In the genomic region with DNA sequence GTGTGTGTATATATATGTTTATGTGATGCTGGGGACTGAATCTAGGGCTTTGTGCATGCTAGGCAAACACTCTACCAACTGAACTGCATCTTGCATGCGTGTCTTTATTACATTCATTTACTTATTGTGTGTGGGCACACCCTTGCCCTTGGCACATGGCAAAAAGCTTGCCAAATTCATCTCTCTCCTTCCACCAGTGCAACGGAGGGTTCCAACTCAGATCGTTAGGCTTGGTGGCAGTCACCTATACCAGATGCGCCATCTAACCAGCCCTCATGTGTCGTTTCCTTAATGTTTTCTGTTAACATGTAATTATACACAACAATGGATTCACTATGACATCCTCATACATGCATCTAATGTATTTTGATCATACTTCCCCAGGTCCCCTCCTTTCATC, we compare ENCODE assay signal across 23 mouse cellular contexts. TPM values are rescaled to one million over a fixed set of nuclear protein-coding genes. Genes with fewer than 3 reads are reported as not detected.
DNase-seq lines count a peak whose midpoint lies in the region; ATAC-seq and TF ChIP-seq lines count a peak whose summit lies in the region.
"Had no signal": no experiment of that assay in that cellular context is flagged by ENCODE, and none has a peak within 500 bp of the region (broad histone marks: within the 10 kb centered on the region; RNA-seq: fewer than 3 reads in every experiment).

No protein-coding gene starts in this region.

- WGBS in heart, embryonic 15.5 days = 94% methylated on average over 5 of the region's 5 CpGs
- WGBS in midbrain, embryonic 11.5 days = 91% methylated on average over 5 of the region's 5 CpGs
- 95% methylated on average over 5 of the region's 5 CpGs for WGBS in midbrain, embryonic 10.5 days

- peaks cover 3% of the 10 kb centered on the region; the same call in 1 of the 2 replicates for H3K36me3 ChIP-seq in heart, embryonic 15.5 days
- no peaks in the 10 kb centered on the region for H3K36me3 ChIP-seq in midbrain, embryonic 11.5 days (ENCODE audit: control insufficient read depth, insufficient read depth, low read length)
- H3K36me3 ChIP-seq in midbrain, embryonic 10.5 days = no peaks in the 10 kb centered on the region
- H3K36me3 ChIP-seq: embryonic facial prominence, embryonic 15.5 days; forebrain, embryonic 10.5 days; hindbrain, embryonic 10.5 days; intestine, embryonic 15.5 days had no signal

- no peaks in the 10 kb centered on the region for H3K9me3 ChIP-seq in heart, embryonic 15.5 days (replicated peaks)
- H3K9me3 ChIP-seq in midbrain, embryonic 11.5 days (ENCODE audit: control insufficient read depth, low read length) = no peaks in the 10 kb centered on the region
- no peaks in the 10 kb centered on the region for H3K9me3 ChIP-seq in midbrain, embryonic 10.5 days (replicated peaks)
- H3K9me3 ChIP-seq: embryonic facial prominence, embryonic 15.5 days; forebrain, embryonic 10.5 days; hindbrain, embryonic 10.5 days; intestine, embryonic 15.5 days had no signal

- no peak for TF ChIP-seq CTCF in gastrocnemius, adult 2 months (IDR thresholded peaks at IDR 0.05)

- peak overlapping the region; percentile 97 for H3K27ac ChIP-seq in gastrocnemius, adult 2 months
- peak overlapping the region; percentile 94 for H3K27ac ChIP-seq in heart, embryonic 15.5 days
- H3K27ac ChIP-seq in midbrain, embryonic 11.5 days (ENCODE audit: low read depth, low read length) = no peak overlapping the region
- no peak overlapping the region for H3K27ac ChIP-seq in midbrain, embryonic 10.5 days (replicated peaks)
- H3K27ac ChIP-seq: embryonic facial prominence, embryonic 15.5 days; forebrain, embryonic 10.5 days; hindbrain, embryonic 10.5 days; hindbrain, embryonic 14.5 days; intestine, embryonic 15.5 days had no signal

- peak overlapping the region; percentile 89 for H3K4me3 ChIP-seq in gastrocnemius, adult 2 months
- no peak overlapping the region for H3K4me3 ChIP-seq in heart, embryonic 15.5 days
- no peak overlapping the region for H3K4me3 ChIP-seq in midbrain, embryonic 11.5 days (ENCODE audit: low read depth, low read length)
- no peak overlapping the region for H3K4me3 ChIP-seq in midbrain, embryonic 10.5 days
- H3K4me3 ChIP-seq: embryonic facial prominence, embryonic 15.5 days; erythroblast, embryonic 14.5 days; forebrain, embryonic 10.5 days; hindbrain, embryonic 10.5 days; intestine, embryonic 15.5 days had no signal

- ATAC-seq in heart, embryonic 15.5 days (replicated peaks; ENCODE audit: insufficient number of reproducible peaks, insufficient read depth, low FRiP score, low read depth) = no peak
- no peak for ATAC-seq in midbrain, embryonic 11.5 days (ENCODE audit: low FRiP score)
- ATAC-seq: forebrain, embryonic 14.5 days; intestine, embryonic 15.5 days had no signal

- H3K4me2 ChIP-seq in heart, embryonic 15.5 days = no peak overlapping the region
- H3K4me2 ChIP-seq in midbrain, embryonic 11.5 days = no peak overlapping the region
- H3K4me2 ChIP-seq: embryonic facial prominence, embryonic 15.5 days; hindbrain, embryonic 14.5 days; intestine, embryonic 15.5 days had no signal

- H3K9ac ChIP-seq in heart, embryonic 15.5 days = no peak overlapping the region
- no peak overlapping the region for H3K9ac ChIP-seq in midbrain, embryonic 11.5 days (ENCODE audit: low read length)
- H3K9ac ChIP-seq: embryonic facial prominence, embryonic 15.5 days; hindbrain, embryonic 14.5 days; intestine, embryonic 15.5 days had no signal

- peaks cover 84% of the 10 kb centered on the region for H3K4me1 ChIP-seq in heart, embryonic 15.5 days (replicated peaks)
- H3K4me1 ChIP-seq in midbrain, embryonic 11.5 days (ENCODE audit: control insufficient read depth, insufficient read depth, low read length) = peaks cover 28% of the 10 kb centered on the region
- H3K4me1 ChIP-seq in midbrain, embryonic 10.5 days = peaks cover 65% of the 10 kb centered on the region

- 0 out of 2 replicates have a peak, but pooled peaks cover 3% of the 10 kb centered on the region for H3K27me3 ChIP-seq in heart, embryonic 15.5 days
- H3K27me3 ChIP-seq in midbrain, embryonic 11.5 days (ENCODE audit: control insufficient read depth, insufficient read depth, low read length) = peaks cover 30% of the 10 kb centered on the region
- H3K27me3 ChIP-seq in midbrain, embryonic 10.5 days (ENCODE audit: low read depth, poor library complexity, severe bottlenecking) = peaks cover 98% of the 10 kb centered on the region
- H3K27me3 ChIP-seq: intestine, embryonic 15.5 days had no signal

- DNase-seq in gastrocnemius, adult 2 months = no peak
- no peak for DNase-seq in gastrocnemius, postnatal 14 days
- DNase-seq in heart, adult 9 months (ENCODE audit: low spot score in 2 of 2) = no peak
- peak; percentile 54 for DNase-seq in midbrain, embryonic 11.5 days (ENCODE audit: low spot score, missing footprints)
- DNase-seq in midbrain, embryonic 10.5 days (ENCODE audit: low spot score) = no peak
- DNase-seq: adrenal gland, adult 2 months; adrenal gland, postnatal 25 days; cerebellum, postnatal 14 days; embryo, embryonic 11 days; kidney, adult 18-20 months had no signal

- intact Hi-C loops in gastrocnemius, adult 2 months (cut with DNase I) = no loop called here
- intact Hi-C loops in gastrocnemius, postnatal 14 days (cut with DNase I; ENCODE audit: low total_unique reads) = no loop called here

RNA-seq across cellular contexts. Expression of a gene that starts 15.4 kb away (rescaled TPM):
- total RNA-seq in gastrocnemius, adult 2 months (2021) = 100 to 1,000 TPM; 223 to 228 TPM
- total RNA-seq in gastrocnemius, postnatal 14 days (2021) = 100 to 1,000 TPM; 142 to 224 TPM
- polyA plus RNA-seq in heart, embryonic 15.5 days (2015; fragmentation: Nextera tagmentation; extraction: Ambion mirVana) = 69.9 and 74.9 TPM in 2 replicates
- 7.3 and 9.7 TPM in 2 replicates for polyA plus RNA-seq in midbrain, embryonic 11.5 days (2014; fragmentation: Nextera tagmentation; extraction: Ambion mirVana)
- 11.3 and 16.5 TPM in 2 replicates for polyA plus RNA-seq in midbrain, embryonic 10.5 days (2016; fragmentation: Nextera tagmentation; extraction: Ambion mirVana)
- polyA plus RNA-seq: erythroblast, embryonic 14.5 days had no signal

RNA-seq across cellular contexts. Expression of a gene that starts 19.3 kb away (rescaled TPM):
- not detected for total RNA-seq in gastrocnemius, adult 2 months (2021)
- under 1 TPM in 1 of 2 experiments, not detected in 1; 0.06 TPM for total RNA-seq in gastrocnemius, postnatal 14 days (2021)
- polyA plus RNA-seq in heart, embryonic 15.5 days (2015; fragmentation: Nextera tagmentation; extraction: Ambion mirVana) = not detected in 2 replicates
- polyA plus RNA-seq in midbrain, embryonic 11.5 days (2014; fragmentation: Nextera tagmentation; extraction: Ambion mirVana) = not detected in 2 replicates
- 0.07 and 0.17 TPM in 2 replicates for polyA plus RNA-seq in midbrain, embryonic 10.5 days (2016; fragmentation: Nextera tagmentation; extraction: Ambion mirVana)
- total RNA-seq: adrenal gland, postnatal 25 days; common myeloid progenitor, adult 5-6 weeks; gastrocnemius, adult 8-10 months; gastrocnemius, postnatal 4 days; heart, adult 18-20 months had no signal
- polyA plus RNA-seq: erythroblast, embryonic 14.5 days; forebrain, embryonic 14.5 days; heart, embryonic 16.5 days had no signal

RNA-seq across cellular contexts. Expression of a gene that starts 24.8 kb away (rescaled TPM):
- 1 to 10 TPM; 2.5 to 7.6 TPM for total RNA-seq in gastrocnemius, adult 2 months (2021)
- 10 to 100 TPM; 22.9 to 25.7 TPM for total RNA-seq in gastrocnemius, postnatal 14 days (2021)
- 3.8 TPM in 2 replicates for polyA plus RNA-seq in heart, embryonic 15.5 days (2015; fragmentation: Nextera tagmentation; extraction: Ambion mirVana)
- polyA plus RNA-seq in midbrain, embryonic 11.5 days (2014; fragmentation: Nextera tagmentation; extraction: Ambion mirVana) = 0.85 and 0.99 TPM in 2 replicates
- 0.29 and 0.93 TPM in 2 replicates for polyA plus RNA-seq in midbrain, embryonic 10.5 days (2016; fragmentation: Nextera tagmentation; extraction: Ambion mirVana)
- total RNA-seq: common myeloid progenitor, adult 5-6 weeks had no signal
- polyA plus RNA-seq: forebrain, embryonic 10.5 days had no signal

RNA-seq across cellular contexts. Expression of a gene that starts 31.0 kb away (rescaled TPM):
- 1 to 10 TPM in 1 of 2 experiments, under 1 TPM in 1; 0.71 to 1.4 TPM for total RNA-seq in gastrocnemius, adult 2 months (2021)
- 1 to 10 TPM in 1 of 2 experiments, under 1 TPM in 1; 0.23 to 1.2 TPM for total RNA-seq in gastrocnemius, postnatal 14 days (2021)
- 0.05 and 0.13 TPM in 2 replicates for polyA plus RNA-seq in heart, embryonic 15.5 days (2015; fragmentation: Nextera tagmentation; extraction: Ambion mirVana)
- polyA plus RNA-seq in midbrain, embryonic 11.5 days (2014; fragmentation: Nextera tagmentation; extraction: Ambion mirVana) = 0.23 and 0.36 TPM in 2 replicates
- polyA plus RNA-seq in midbrain, embryonic 10.5 days (2016; fragmentation: Nextera tagmentation; extraction: Ambion mirVana) = 0.35 and 0.63 TPM in 2 replicates
- total RNA-seq: common myeloid progenitor, adult 5-6 weeks had no signal
- polyA plus RNA-seq: erythroblast, embryonic 14.5 days had no signal

RNA-seq across cellular contexts. Expression of a gene that starts 31.1 kb away (rescaled TPM):
- 1 to 10 TPM; 3.0 to 3.1 TPM for total RNA-seq in gastrocnemius, adult 2 months (2021)
- 1 to 10 TPM; 6.4 to 8.4 TPM for total RNA-seq in gastrocnemius, postnatal 14 days (2021)
- 28.7 and 39.9 TPM in 2 replicates for polyA plus RNA-seq in heart, embryonic 15.5 days (2015; fragmentation: Nextera tagmentation; extraction: Ambion mirVana)
- 49.5 and 56.4 TPM in 2 replicates for polyA plus RNA-seq in midbrain, embryonic 11.5 days (2014; fragmentation: Nextera tagmentation; extraction: Ambion mirVana)
- 81.3 and 81.5 TPM in 2 replicates for polyA plus RNA-seq in midbrain, embryonic 10.5 days (2016; fragmentation: Nextera tagmentation; extraction: Ambion mirVana)

Comparison
In these comparisons a context has a peak if more than half of its experiments do, and no peak if none do; other contexts are left out.
1. H3K27ac ChIP-seq: peak in gastrocnemius, adult 2 months (single experiment) and heart, embryonic 15.5 days (single experiment); none in midbrain, embryonic 11.5 days (single experiment) and midbrain, embryonic 10.5 days (single experiment).